Mouse (Mus musculus) heart, adult 2 months (tissue): ENCODE data around the gene Timeless. TPM values are rescaled to one million over a fixed set of nuclear protein-coding genes. Genes with fewer than 3 reads are reported as not detected.

Source experiments
- DNase-seq, 2 experiments: peaks; one replicate each; pipeline ENCODE4 v3.0.0; 2021
- H3K27ac ChIP-seq: fragments of 200-600 bp; 2 replicates; pipeline ENCODE4 v1.8.1; 2022
- H3K27me3 ChIP-seq: fragments of 200-500 bp; 2 replicates; pipeline ENCODE4 v1.6.1; 2012; ENCODE audit warnings: mild to moderate bottlenecking, low read length, inconsistent platforms, mixed read lengths; ENCODE audit not compliant: control insufficient read depth, insufficient read depth
- H3K36me3 ChIP-seq: fragments of 200-500 bp; 2 replicates; pipeline ENCODE4 v1.6.1; 2012; ENCODE audit warnings: low read length, inconsistent platforms; ENCODE audit not compliant: control insufficient read depth, insufficient read depth
- H3K4me1 ChIP-seq: fragments of 200-500 bp; 2 replicates; pipeline ENCODE4 v1.6.1; 2011; ENCODE audit warnings: low read length; ENCODE audit not compliant: control insufficient read depth, insufficient read depth
- H3K4me3 ChIP-seq: fragments of 200-600 bp; 2 replicates; pipeline ENCODE4 v1.8.1; 2022
- H3K79me2 ChIP-seq: fragments of 200-500 bp; replicated peaks from 2 replicates; pipeline ENCODE4 v1.6.1; 2012; ENCODE audit warnings: mild to moderate bottlenecking, inconsistent platforms, low read length, moderate library complexity, mixed read lengths; ENCODE audit not compliant: control insufficient read depth, insufficient read depth
- H3K9ac ChIP-seq: fragments of 200-500 bp; 2 replicates; pipeline ENCODE4 v1.6.1; 2012; ENCODE audit warnings: low read depth, mild to moderate bottlenecking, control low read depth, inconsistent platforms, low read length, mixed read lengths
- CTCF ChIP-seq: fragments of 200-600 bp; IDR thresholded peaks from 2 replicates; pipeline ENCODE4 v1.8.1; 2022; ENCODE audit warnings: antibody characterized with exemption, mild to moderate bottlenecking, moderate library complexity
- EP300 ChIP-seq: fragments of 200-500 bp; IDR thresholded peaks from 2 replicates; pipeline ENCODE4 v1.6.1; 2011; ENCODE audit warnings: low read depth, low read length, control low read depth; ENCODE audit not compliant: insufficient read depth
- POLR2A ChIP-seq: fragments of 200-500 bp; IDR thresholded peaks from 2 replicates; pipeline ENCODE4 v1.6.1; 2011; ENCODE audit warnings: mild to moderate bottlenecking, low read depth, low read length, control low read depth; ENCODE audit not compliant: insufficient read depth
- WGBS: fragments of 180-500 bp; shearing (Covaris S2); methylation state at CpG from one replicate; pipeline ENCODE4 v1.1.7; 2018; 5-methylcytosine and 5-hydroxymethylcytosine counted together
- intact Hi-C: fragments of 180-260 bp; cut with DNase I; formaldehyde crosslinking; loops from one replicate; pipeline ENCODE4 v1.15.1; 2025
- polyA plus RNA-seq: library from polyadenylated mRNA; depleted of rRNA; stranded (reverse); fragments of >200 nt; gene quantifications from 2 replicates; pipeline ENCODE4 v1.2.3, GENCODE M21; 2012
- total RNA-seq, 2 experiments: library from RNA; stranded (reverse); gene quantifications; 2 replicates each; pipeline ENCODE4 v1.2.3; 2021

The Timeless gene
- total and polyA plus RNA-seq, 3 experiments, result 5.7 to 7.6 (median 6.5) TPM

GRCm38 (mm10) chr10:128262300-128262699, 30.4 kb downstream of the Timeless start:
- intact Hi-C loops, result no loop called here
- Histone ChIP-seq H3K9ac (no peak overlapping the region), H3K27me3 (no peaks in the 10 kb centered on the region), H3K36me3 (no peaks in the 10 kb centered on the region), H3K27ac (peak overlapping the region; percentile 36), H3K4me3 (no peak overlapping the region; the same call in 1 of the 2 replicates), H3K4me1 (no peaks in the 10 kb centered on the region), H3K79me2 (no peaks in the 10 kb centered on the region)
- no peak for TF ChIP-seq CTCF
- TF ChIP-seq EP300, result no peak
- 0 out of 2 replicates have a peak, but pooled peaks have one; percentile 34 for TF ChIP-seq POLR2A
- DNase-seq, result peak; percentile 41 to 63
- WGBS, result 64% methylated on average over 22 of the region's 22 CpGs

GRCm38 (mm10) chr10:128263393-128264310, 31.8 kb downstream of the Timeless start:
- DNase-seq, result no peak
- no peaks in the 10 kb centered on the region for H3K27me3 ChIP-seq
- H3K79me2 ChIP-seq, result no peaks in the 10 kb centered on the region
- no peak overlapping the region for H3K4me3 ChIP-seq
- no peak for TF ChIP-seq EP300
- no peak for TF ChIP-seq CTCF
- TF ChIP-seq POLR2A, result no peak
- WGBS, result 73% methylated on average over 6 of the region's 6 CpGs
- no peaks in the 10 kb centered on the region for H3K36me3 ChIP-seq
- H3K27ac ChIP-seq, result no peak overlapping the region
- H3K4me1 ChIP-seq, result no peaks in the 10 kb centered on the region
- intact Hi-C loops, result no loop called here
- H3K9ac ChIP-seq, result no peak overlapping the region

GRCm38 (mm10) chr10:128268371-128268770, 36.5 kb downstream of the Timeless start, which contains the start of gene Apof:
TSS of gene Apof (plus strand) at chr10:128268671.
- Histone ChIP-seq H3K4me1 (peaks cover 5% of the 10 kb centered on the region), H3K27me3 (no peaks in the 10 kb centered on the region), H3K4me3 (no peak within 1 kb of the TSS), H3K36me3 (peaks cover 5% of the 10 kb centered on the region; the same call in 1 of the 2 replicates), H3K79me2 (no peaks in the 10 kb centered on the region; the same call in 1 of the 2 replicates), H3K9ac (no peak within 1 kb of the TSS), H3K27ac (peak within 1 kb of the TSS; percentile 83)
- 80% methylated on average over 6 of the region's 6 CpGs for WGBS
- no peak for DNase-seq
- no peak for TF ChIP-seq EP300
- TF ChIP-seq POLR2A, result no peak
- no peak for TF ChIP-seq CTCF
- intact Hi-C loops, result loop anchor here (2.0 kb wide), 2 partner anchors 22 to 34 kb away; no protein-coding TSS in a partner anchor

- no peaks in the 10 kb centered on the region; the same call in 1 of the 2 replicates for H3K79me2 ChIP-seq
- H3K9ac ChIP-seq, result no peak overlapping the region
- no peak for DNase-seq
- 91% methylated on average over 16 of the region's 16 CpGs for WGBS
- TF ChIP-seq POLR2A (no peak), EP300 (no peak), CTCF (no peak)
- intact Hi-C loops, result loop anchor here (2.0 kb wide), 2 partner anchors 23 to 35 kb away; no protein-coding TSS in a partner anchor
- peaks cover 5% of the 10 kb centered on the region; the same call in 1 of the 2 replicates for H3K36me3 ChIP-seq
- peak overlapping the region; percentile 88; the same call in 1 of the 2 replicates for H3K4me3 ChIP-seq
- no peaks in the 10 kb centered on the region for H3K27me3 ChIP-seq
- peak overlapping the region; percentile 83 for H3K27ac ChIP-seq
- peaks cover 5% of the 10 kb centered on the region for H3K4me1 ChIP-seq
These were observed 37.5 kb downstream of the Timeless start for GRCm38 (mm10) chr10:128269206-128269910.

- H3K4me3 ChIP-seq, result peak within 1 kb of the TSS; percentile 88
- under 1% methylated on average over 43 of the region's 43 CpGs for WGBS
- H3K36me3 ChIP-seq, result peaks cover 5% of the 10 kb centered on the region; the same call in 1 of the 2 replicates
- intact Hi-C loops, result no loop called here
- peak within 1 kb of the TSS; percentile 83 for H3K27ac ChIP-seq
- DNase-seq, result peak; percentile 95 to 98
- peak within 1 kb of the TSS; percentile 90 for H3K9ac ChIP-seq
- no peaks in the 10 kb centered on the region; the same call in 1 of the 2 replicates for H3K79me2 ChIP-seq
- TF ChIP-seq POLR2A (peak; percentile 95), CTCF (no peak), EP300 (no peak)
- H3K4me1 ChIP-seq, result peaks cover 5% of the 10 kb centered on the region
- H3K27me3 ChIP-seq, result no peaks in the 10 kb centered on the region
These were observed 38.5 kb downstream of the Timeless start, which contains the start of gene Stat2 for GRCm38 (mm10) chr10:128270287-128270841. TSS of gene Stat2 (plus strand) at chr10:128270559.
